Mouse (Mus musculus) gastrocnemius, adult 8-10 months (tissue): ENCODE measurements at regions not wholly inside any gene's neighbourhood (a gene's known extent, or its start where the extent isn't known, plus 50 kb on each side); places are given as distances from the start of the nearest gene placed in this dataset.
A peak's percentile ranks its signal among the peaks of the same experiment; 100 is the strongest.
"Not testable (repeated sequence)": the region's sequence is repeated elsewhere in the genome, so short reads cannot be mapped to it uniquely, and the experiment has no call there.

Experiments used
- DNase-seq, 2 experiments: peaks; one replicate each; pipeline ENCODE4 v3.0.0; 2022; ENCODE audit warnings: low spot score in 2 of 2

DNA sequence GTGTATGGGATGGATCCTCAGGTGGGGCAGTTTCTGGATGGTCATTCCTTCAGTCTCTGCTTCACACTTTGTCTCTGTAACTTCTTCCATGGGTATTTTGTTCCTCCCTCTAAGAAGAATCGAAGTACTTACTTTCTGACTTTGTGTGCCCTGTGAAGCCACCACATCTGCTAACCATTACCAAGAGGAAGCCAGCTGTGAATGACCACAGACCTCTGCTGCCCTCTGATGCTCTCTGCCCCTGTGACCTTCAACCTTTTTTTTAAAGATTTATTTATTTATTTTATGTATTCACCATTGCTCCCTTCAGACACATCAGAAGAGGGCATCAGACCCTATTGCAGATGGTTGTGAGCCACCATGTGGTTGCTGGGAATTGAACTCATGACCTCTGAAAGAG, 475.7 kb upstream of the Gulo start:
- not testable (repeated sequence) for DNase-seq

- DNase-seq: no peak
These were observed 470.2 kb upstream of the Gulo start for GRCm38 (mm10) chr14:66479181-66479580.

DNA sequence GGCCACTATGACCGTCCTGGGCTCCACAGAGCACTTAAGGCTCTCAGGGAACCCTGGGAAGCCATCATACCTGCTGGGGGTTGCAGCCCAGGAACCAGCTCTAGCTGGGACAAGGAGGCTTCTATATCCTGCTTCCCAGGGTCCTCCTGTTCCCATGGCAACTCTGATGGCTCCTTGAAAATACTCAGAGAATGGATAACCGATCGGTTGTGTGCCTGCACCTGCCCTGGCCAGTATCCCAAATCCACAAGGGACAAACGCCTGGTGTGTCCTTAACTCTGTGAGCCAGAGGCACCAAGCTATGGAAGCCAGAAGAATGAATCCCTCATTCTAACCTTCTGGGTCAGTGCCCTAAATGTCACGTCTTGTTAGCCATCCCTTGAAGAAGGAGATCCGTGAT, 469.6 kb upstream of the Gulo start:
- DNase-seq: no peak

- DNase-seq: no peak
These were observed 466.0 kb upstream of the Gulo start for GRCm38 (mm10) chr14:66475026-66475425.

DNA sequence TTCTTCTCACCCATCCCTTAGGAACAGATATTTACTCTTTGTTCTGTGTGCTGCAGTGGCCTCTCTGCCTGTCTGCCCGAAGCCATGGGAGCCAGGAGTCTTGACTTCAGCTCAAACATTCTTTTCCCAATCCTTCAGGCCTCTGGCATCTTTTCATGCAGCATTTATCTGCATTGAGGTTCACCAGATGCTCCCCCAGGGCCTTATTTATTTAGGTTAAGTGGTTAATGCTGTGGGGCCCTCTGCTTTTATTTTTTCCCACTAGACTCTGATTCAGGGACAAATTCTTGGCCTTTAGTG, 464.2 kb upstream of the Gulo start:
- no peak for DNase-seq

DNA sequence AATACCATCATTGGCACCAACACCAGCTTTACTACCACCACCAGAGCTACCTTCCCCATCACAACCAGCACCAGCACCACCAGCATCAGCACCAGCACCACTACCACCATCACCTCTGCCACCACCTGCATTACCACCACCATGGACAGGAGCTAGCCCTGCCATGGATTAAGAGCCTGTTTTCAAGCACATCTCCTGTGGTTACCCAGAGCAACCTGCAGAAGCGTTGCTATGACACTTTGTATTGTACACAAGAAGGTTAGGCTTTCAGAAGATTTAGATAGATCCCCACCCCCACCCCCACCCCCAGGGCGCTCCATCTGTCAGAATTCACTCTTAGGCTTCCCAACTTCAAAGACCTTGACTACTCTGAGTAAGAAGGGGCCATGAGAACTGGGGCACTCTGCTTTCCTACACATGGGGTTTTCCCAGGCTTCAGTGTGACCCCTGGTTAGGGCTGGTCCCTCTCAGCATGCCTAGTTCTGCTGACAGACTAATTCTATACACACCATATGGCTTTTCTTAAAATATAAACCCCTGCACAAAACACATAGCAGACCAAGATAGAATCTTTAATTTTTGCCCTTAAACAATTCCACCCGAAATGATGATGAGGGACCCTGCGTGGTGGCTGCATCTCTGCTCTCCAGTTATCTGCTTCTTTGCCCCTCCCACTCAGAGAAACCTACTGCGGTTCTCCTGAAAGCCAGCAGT, 463.7 kb upstream of the Gulo start:
- DNase-seq: no peak

DNA sequence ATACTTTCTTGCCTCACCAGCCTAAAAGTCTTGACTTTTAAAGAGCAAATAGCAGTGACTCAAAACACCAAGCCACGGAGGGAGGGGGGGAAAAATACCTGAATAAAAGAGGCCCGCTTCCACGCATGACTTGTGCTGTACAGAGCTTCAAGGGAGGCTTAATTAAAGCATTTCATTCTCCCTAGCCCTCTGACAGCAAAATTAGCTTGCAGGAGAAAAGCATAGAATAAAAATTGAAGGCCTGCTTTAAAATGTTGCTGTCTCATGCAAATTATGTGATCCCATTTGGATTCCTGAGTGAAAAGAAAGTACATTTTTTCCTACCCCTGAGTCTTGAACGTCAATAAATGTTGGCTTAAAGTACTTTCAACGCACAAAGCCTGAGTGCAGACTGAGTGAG, 453.1 kb upstream of the Gulo start:
- no peak for DNase-seq

DNA sequence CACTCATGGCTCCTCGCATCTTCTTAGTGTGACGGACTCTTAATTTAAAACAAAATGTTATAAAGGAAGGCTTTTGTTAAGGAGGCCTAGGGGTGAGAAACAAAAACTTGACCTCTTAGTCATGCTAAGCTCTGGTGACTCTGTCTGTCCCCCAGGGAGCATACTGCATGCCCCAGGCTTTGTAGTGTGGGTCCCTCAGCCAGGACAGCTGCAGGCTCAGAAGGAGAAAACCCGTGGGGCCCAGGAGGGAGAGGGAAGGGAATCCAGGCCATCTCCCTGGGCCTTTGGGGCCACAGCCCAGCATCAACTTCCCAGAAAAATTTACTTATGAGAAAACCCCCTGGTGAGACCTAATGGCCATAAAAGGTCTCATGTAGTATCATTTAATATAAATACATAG, 451.8 kb upstream of the Gulo start:
- DNase-seq: peak; percentile 9 to 24

DNA sequence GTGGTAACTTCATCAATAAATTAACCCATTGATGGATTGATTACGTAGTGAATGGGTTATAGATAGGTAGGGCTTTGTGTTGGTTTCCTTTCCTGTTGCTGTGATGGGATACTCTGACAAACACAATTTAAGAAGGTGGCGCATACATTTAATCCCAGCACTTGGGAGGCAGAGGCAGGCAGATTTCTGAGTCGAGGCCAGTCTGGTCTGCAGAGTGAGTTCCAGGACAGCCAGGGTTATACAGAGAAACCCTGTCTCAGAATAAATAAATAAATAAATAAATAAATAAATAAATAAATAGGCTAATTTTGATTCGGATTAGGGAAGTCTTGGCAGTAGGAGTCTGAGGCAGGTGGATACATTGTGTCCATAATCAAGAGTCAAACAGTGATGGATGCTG, 449.7 kb upstream of the Gulo start:
- no peak for DNase-seq

- DNase-seq: no peak
These were observed 448.3 kb upstream of the Gulo start for GRCm38 (mm10) chr14:66457300-66457699.

- no peak for DNase-seq
These were observed 443.8 kb upstream of the Gulo start for GRCm38 (mm10) chr14:66452828-66453227.

DNA sequence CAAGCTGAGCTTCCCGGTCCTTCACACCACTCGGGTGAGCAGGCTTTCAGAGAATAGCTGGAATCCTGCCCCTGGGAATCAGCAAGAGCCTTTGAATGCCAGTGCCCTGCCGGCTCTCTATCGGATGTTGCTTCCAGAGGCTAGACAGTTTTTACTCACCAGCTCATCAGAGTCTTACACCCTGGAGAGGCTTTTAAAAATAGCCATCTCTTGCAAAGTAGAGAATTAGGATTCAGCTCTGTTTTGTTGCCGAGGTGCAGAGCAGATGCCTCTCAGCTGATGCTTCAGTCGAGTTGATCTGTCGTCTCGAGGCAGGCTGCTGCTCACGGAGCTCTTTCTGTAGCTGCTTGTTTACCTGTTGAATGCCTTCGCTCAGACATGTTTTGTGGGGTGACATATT, 441.3 kb upstream of the Gulo start:
- DNase-seq: no peak

DNA sequence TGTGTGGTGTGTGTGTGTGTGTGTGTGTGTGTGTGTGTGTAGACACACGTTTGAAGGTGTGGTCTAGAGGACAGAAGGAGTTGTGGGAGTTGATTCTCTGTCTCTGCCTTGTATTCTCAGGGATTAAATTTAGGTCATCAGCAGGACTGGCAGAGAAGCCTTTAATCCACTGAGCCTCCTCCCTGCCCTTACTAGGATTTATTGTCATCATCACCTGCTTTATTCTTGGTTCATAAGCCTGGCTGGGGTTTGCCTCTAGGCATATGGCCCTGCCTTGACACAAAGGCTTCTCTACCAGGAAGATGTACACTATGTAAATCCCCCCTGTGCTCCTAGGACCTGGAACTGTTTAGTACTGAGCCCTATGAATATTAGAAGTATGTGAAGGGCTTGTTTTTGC, 433.6 kb upstream of the Gulo start:
- DNase-seq: no peak

DNA sequence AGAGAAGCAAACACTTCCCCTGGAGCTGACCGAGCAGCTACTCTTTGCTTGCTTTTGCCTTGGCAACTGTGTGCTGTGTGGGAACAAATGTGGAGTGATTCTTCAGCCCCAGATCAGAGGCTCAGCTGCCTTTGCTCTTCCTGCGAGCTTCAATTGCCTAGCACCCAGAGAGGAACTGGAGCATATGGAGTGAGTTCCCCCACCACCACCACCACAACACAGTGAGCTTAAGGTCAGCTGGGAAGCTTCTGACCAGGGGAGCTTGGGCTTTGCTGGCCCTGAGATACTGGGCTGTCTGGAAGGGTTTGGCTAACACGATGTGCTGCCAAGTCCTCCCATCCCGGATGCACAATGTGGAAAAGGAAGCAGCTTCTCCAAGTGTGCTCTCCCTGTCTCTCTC, 432.8 kb upstream of the Gulo start:
- peak; percentile 25 to 42 for DNase-seq

DNA sequence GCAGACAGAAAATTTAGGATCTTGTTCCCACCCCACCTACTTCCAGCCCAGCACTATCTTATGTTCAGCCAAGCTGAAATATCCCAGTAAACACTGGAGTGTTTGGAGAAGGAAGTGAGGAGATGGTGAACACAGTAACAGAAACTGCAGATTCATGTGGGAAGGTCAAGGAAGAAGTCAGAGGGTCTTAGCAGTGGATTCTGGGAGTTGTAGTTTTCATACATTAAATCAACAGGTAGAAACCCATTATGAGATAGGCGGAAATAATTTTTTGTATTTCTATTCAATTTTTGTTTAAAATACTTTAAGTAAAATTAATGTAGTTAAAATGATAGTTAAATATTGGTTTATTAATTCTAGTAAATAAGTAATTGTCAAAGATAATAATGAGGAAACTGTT, 429.6 kb upstream of the Gulo start:
- no peak for DNase-seq

GRCm38 (mm10) chr14:66438001-66438400, 429.0 kb upstream of the Gulo start:
- no peak for DNase-seq

DNA sequence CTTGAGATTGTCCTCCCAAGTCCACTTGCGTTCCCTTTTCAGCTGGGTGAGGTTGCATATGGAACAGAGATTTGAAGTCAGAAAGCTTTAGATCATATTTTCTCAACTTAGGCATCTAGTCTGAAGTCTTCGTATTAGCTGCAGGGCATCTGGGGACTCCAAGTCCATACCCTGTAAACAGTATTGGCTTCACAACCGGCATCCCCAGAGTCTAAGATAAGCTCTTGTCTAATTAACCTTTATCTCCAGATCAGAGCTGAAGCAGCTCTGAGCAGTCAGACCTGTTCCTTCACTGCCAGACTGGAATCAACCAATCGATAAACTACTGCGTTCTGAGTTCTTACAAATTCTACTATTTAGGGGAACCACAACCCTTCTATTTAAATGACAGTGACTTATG, 422.6 kb upstream of the Gulo start:
- DNase-seq: no peak

- DNase-seq: no peak
These were observed 415.1 kb upstream of the Gulo start for GRCm38 (mm10) chr14:66424141-66424540.
